Mouse (Mus musculus) erythroblast, embryonic 14.5 days (primary cell): Measurements from ENCODE around the gene Siglece.

Experiments
- GATA1 ChIP-seq: IDR thresholded peaks from 2 replicates; pipeline ENCODE4 v1.6.1; 2012; ENCODE audit warnings: low read length, inconsistent platforms, mixed read lengths
- TAL1 ChIP-seq: IDR thresholded peaks from 3 replicates; pipeline ENCODE4 v1.6.1; 2012; ENCODE audit warnings: low read length, inconsistent platforms, mixed read lengths

DNA sequence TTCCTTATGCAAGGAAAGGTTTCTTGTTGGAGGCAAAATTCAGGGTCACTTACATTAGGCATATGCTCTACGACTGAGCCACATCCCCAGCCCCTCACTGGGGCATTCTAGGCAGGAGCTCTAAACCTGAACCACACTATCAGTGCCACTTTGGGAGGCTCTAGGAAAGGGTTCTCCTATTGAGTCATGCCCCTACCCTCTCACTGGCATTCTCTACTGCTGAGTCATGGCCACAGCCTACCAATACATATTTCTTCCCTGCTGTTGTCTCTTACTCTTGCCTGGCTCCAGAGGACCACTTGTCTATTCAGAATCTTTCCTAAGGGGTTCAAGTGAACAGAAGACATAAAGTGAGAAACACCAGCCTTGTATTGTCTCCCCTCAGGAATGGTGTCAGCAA is 2.8 kb upstream of the Siglece start:
- TF ChIP-seq GATA1 = no peak
- no peak for TF ChIP-seq TAL1
